Mouse (Mus musculus) embryonic stem cell, embryonic (primary cell): ENCODE measurements around the gene Haghl.

Experiments
- CTCF ChIA-PET, 4 experiments: fragments of 300-600 bp in 2 of 4; fragments of 350-600 bp in 2 of 4; sonication (Branson Sonifier 250); formaldehyde crosslinking; loops; one replicate each; lab custom pipeline; 2022; ENCODE audit warnings: inconsistent platforms in 2 of 4; lab: Charles Lee
- POLR2A ChIA-PET, 4 experiments: fragments of 300-600 bp in 2 of 4; fragments of 350-600 bp in 2 of 4; sonication (Branson Sonifier 250); formaldehyde crosslinking; loops; one replicate each; lab custom pipeline; 2022; ENCODE audit warnings: antibody characterized with exemption in 4 of 4, inconsistent platforms in 1 of 4; lab: Charles Lee

The Haghl gene

DNA sequence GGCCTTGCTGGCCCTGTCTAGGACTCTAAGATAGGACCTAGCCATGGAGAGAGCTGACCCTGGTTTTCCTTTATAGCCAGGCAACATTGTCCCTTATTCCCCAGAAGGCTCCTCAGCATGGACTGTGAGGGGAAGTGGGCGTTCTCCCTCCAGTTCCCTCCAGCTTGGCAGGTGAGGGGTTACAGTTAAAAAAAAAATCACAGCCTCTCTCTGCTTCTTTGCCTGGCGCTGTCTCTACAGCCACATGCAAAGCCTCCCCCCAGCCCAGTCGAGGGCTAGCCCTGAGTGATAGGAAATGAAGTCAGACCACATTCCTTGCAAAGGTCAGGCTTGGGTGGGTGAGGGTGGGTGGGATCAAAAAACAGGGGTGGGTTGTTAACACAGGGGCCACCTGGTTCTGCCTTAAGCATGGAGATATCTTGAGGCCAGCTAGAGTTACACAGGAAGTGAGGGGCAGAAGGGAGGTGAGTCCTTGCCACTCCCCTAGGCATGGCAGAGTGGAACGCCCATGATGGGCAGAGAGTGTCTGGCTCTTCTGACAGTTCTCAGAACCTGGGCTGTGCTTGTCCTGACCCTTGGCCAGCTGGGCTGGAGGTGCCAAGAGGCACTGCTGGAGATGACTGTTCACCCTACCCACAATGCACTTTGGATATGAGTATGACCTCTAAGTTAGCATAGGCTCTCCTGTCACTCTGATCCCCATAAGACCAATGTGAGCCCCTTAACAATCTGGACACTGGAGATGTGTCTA is 29.7 kb downstream of the Haghl start:
- POLR2A ChIA-PET: interaction anchor here (0.6 to 11.8 kb wide), 37 partner anchors 8 to 1155 kb away, joined by 3 to 137 read pairs (median 6); partner anchors contain the start of genes Chtf18 (in 3 of the 4), Narfl (in 3 of the 4), Rpusd1 (in 3 of the 4) and Mcrip2 (in 2 of the 4)
- CTCF ChIA-PET: interaction anchor here in 3 of 4 experiments (0.6 to 2.1 kb wide), 3 partner anchors 24 to 253 kb away, joined by 3 to 7 read pairs (median 3); no protein-coding TSS in a partner anchor

DNA sequence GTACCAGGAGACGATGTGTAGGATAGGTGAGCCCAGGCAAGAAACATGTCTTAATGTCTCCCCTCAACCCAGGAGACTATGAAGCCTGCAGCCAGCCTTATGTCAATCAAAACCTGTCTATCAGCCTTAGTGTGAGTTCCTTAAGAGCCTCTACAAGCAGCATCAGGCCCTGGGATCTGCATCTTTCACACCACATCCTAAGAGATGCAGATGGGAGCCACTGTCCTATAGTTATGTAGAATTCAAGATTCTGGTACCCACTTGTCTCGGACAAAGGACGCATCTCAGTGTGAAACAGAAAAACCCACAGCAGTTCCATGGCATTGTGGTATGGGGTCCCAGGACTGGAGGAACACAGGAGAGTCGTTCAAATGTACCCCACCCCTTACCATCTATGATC is 30.4 kb downstream of the Haghl start:
- ChIA-PET CTCF (interaction anchor here in 1 of 4 experiments (0.6 to 1.0 kb wide), 2 partner anchors 19 to 254 kb away, joined by 3 read pairs; partner anchors contain the start of gene Narfl), POLR2A (interaction anchor here in 3 of 4 experiments (0.8 to 11.8 kb wide), 14 partner anchors 10 to 114 kb away, joined by 3 to 137 read pairs (median 12); partner anchors contain the start of genes Chtf18 (in 3 of the 3), Rpusd1 (in 3 of the 3), Stub1 (in 2 of the 3) and Mcrip2 (in 1 of the 3))

- CTCF ChIA-PET: interaction anchor here in 3 of 4 experiments (0.8 to 2.6 kb wide), 8 partner anchors 10 to 47 kb away, joined by 3 to 8 read pairs (median 5); partner anchors contain the start of gene Narfl (in 2 of the 3)
- POLR2A ChIA-PET: interaction anchor here in 3 of 4 experiments (0.8 to 11.8 kb wide), 21 partner anchors 9 to 79 kb away, joined by 3 to 137 read pairs (median 4); partner anchors contain the start of genes Chtf18 (in 3 of the 3), Rpusd1 (in 3 of the 3), Metrn (in 2 of the 3) and Haghl (in 1 of the 3)
Measured at GRCm38 (mm10) chr17:25754241-25754640, 31.2 kb downstream of the Haghl start, which contains the start of gene Msln. Gene Msln (minus strand): TSS chr17:25754378.

DNA sequence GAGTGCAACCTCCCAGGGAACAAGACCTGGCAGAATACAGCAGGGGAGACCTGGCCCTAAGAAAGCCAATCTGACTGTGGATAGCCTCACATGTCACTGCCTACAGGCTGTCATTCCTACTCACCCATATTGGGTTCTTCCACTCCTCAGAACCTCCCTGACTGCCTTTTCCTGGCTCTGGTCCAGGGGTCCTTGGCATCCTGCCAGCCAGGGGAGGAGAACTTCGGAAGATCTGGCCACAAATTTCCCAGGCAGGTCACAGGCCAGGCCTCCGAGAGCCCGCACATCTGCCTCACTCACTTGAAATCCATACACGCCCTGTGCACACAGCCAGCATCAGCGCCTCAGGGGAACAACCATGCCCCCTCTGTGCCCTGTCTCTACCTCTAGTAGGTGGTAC is 34.0 kb downstream of the Haghl start:
- CTCF ChIA-PET: interaction anchor here in 1 of 4 experiments (1.3 kb wide), 1 partner anchor 49 kb away, joined by 3 read pairs; no protein-coding TSS in a partner anchor
- POLR2A ChIA-PET: interaction anchor here in 1 of 4 experiments (1.3 kb wide), 2 partner anchors 24 to 27 kb away, joined by 3 to 4 read pairs; partner anchors contain the start of genes Chtf18 and Rpusd1

DNA sequence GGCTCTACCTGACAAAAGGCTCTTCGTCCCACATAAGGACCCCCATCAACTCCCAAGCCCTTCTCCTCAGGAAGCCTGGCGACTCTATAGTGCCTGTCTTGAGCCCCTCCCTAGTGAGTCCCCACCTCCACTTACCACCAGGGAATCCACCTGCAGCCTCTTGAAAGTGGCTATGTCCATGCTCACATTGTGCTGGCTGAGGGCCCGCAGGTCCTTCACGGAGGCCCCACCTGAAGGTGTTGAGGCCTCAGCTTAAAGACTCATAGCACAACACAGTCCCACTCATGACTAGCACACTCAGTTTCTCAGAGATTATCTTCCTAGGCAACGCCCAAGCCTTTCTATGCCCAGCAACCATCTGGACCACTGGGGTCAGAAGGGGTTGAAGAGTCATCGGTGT is 36.2 kb downstream of the Haghl start:
- CTCF ChIA-PET: no interaction called here
- POLR2A ChIA-PET: no interaction called here

DNA sequence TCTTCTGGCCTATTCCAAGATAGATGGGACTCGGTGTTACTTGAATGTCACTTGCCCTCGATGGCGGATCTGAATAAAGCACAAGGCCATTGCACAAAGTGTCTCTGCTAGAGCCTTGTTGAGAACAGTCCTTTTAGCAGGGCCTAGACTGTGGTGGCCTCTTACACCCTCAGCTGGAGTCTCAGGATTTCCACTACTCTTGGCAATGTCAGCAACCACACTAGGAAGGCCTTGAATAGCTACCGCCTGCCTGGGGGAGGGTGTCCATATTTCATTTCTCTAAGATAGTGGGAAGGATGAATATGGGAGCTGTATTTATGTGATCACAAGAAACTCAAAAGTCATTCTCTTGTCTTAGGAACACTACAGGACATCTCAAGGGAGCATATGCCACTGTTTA is 37.2 kb downstream of the Haghl start:
- POLR2A ChIA-PET: interaction anchor here in 1 of 4 experiments (2.4 kb wide), 1 partner anchor 8 kb away, joined by 14 read pairs; no protein-coding TSS in a partner anchor
- CTCF ChIA-PET: no interaction called here

- CTCF ChIA-PET: interaction anchor here in 3 of 4 experiments (0.6 to 1.5 kb wide), 11 partner anchors 8 to 922 kb away, joined by 3 to 11 read pairs (median 3); no protein-coding TSS in a partner anchor
Measured at GRCm38 (mm10) chr17:25744311-25744710, 41.2 kb downstream of the Haghl start.

DNA sequence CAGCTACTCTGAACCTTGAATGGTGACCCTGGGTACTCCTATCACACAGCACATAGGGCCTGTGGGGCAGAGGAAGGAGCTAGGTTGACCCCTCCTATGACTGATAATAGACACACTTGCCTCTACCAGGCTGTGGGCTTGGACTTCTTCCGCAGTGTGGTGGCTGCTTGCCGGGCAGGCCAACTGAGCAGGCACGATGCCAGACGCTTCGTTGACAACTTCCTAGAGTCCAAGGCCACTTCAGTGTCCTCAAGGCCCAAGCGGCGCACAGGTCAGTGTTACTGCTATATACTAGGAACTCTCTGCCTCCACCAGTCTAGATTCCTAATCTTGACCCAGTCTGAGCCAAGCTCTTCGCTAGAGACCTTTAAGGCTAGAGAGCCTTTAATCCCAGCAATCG is 41.6 kb downstream of the Haghl start:
- CTCF ChIA-PET: interaction anchor here (0.5 to 1.5 kb wide), 6 partner anchors 8 to 1148 kb away, joined by 3 to 11 read pairs (median 5); no protein-coding TSS in a partner anchor
- POLR2A ChIA-PET: interaction anchor here in 3 of 4 experiments (0.6 to 3.0 kb wide), 14 partner anchors 8 to 639 kb away, joined by 3 to 26 read pairs (median 6); partner anchors contain the start of genes Gng13 (in 2 of the 3), Msln (in 2 of the 3), Chtf18 (in 1 of the 3) and Haghl (in 1 of the 3)

More at GRCm38 (mm10) chr17:25744311-25744710, 41.2 kb downstream of the Haghl start:
- POLR2A ChIA-PET: interaction anchor here (0.6 to 3.0 kb wide), 20 partner anchors 8 to 1556 kb away, joined by 3 to 26 read pairs (median 5); partner anchors contain the start of genes Gng13 (in 2 of the 4), Msln (in 2 of the 4), Chtf18 (in 1 of the 4) and Haghl (in 1 of the 4)

DNA sequence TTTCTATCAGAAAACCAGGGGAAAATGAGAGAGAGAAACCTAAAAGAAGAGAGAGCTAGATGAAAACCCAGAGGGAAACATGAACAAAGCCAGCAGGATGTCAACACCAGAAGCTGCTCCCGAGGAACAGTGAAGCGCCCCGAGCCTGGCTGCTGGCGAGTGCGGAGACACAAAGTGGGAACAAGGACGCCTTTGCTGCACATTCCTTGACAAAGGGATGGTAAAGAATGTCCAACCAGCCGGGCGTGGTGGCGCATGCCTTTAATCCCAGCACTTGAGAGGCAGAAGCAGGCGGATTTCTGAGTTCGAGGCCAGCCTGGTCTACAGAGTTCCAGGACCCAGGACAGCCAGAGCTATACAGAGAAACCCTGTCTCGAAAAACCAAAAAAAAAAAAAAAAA is 44.0 kb downstream of the Haghl start:
- ChIA-PET POLR2A (interaction anchor here (0.6 to 2.6 kb wide), 26 partner anchors 9 to 1770 kb away, joined by 3 to 16 read pairs (median 4); partner anchors contain the start of genes Rpusd1 (in 3 of the 4), Chtf18 (in 2 of the 4), Msln (in 2 of the 4) and AC134908.4 (in 1 of the 4)), CTCF (interaction anchor here (0.6 to 1.9 kb wide), 9 partner anchors 9 to 1346 kb away, joined by 3 to 11 read pairs (median 6); no protein-coding TSS in a partner anchor)

DNA sequence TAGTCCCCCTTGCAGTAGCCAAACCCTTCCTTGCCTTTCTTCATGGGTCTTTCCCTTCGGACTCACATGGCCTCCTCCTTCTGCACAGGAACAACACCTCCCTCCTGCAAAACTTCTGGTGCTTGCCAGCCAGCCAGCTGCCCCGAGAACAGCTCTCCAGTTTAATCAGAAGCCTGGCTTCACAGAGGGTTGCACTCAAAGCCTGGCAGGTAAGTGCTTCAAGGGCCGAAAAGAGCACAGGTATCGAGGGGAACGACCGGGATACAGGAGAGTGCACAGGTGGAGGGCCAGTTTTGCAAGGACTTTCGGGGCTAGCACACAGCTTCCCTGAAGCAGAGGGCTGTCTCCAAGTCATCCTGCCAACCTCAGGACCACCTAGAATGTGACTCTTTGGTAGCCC is 46.6 kb downstream of the Haghl start:
- POLR2A ChIA-PET: interaction anchor here in 2 of 4 experiments (1.3 to 2.3 kb wide), 7 partner anchors 11 to 31 kb away, joined by 3 to 12 read pairs (median 5); partner anchors contain the start of genes Chtf18 (in 1 of the 2) and Rpusd1 (in 1 of the 2)
- CTCF ChIA-PET: interaction anchor here in 3 of 4 experiments (0.6 to 1.4 kb wide), 4 partner anchors 12 to 290 kb away, joined by 3 to 7 read pairs (median 6); partner anchors contain the start of gene Chtf18 (in 1 of the 3)

DNA sequence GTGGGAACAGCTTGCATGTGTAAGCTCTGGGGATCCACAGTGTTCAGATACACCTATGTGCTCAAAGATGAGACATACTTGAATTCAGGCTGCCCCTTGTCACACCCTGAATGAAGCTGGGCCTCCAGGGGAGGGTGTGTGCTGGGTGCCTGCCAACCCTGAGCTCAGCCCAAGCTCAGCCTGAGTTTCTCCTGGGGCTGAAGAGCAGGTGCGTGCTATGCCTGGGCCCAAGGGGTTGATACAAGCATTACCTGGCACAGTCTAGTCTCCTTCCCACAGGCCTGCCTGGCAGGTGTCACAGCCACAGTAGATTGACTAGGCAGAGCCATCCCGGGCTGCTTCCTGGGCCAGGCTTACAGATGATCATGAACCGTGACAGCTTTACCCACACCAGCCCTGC is 49.7 kb downstream of the Haghl start, which contains the start of gene Mslnl:
TSS of gene Mslnl (plus strand) at position 298 of the 400 bp plus-strand sequence.
- CTCF ChIA-PET: interaction anchor here in 3 of 4 experiments (0.6 to 2.3 kb wide), 9 partner anchors 8 to 1344 kb away, joined by 3 to 9 read pairs (median 3); partner anchors contain the start of genes Chtf18 (in 1 of the 3) and Rpusd1 (in 1 of the 3)
- POLR2A ChIA-PET: interaction anchor here in 3 of 4 experiments (0.5 to 2.5 kb wide), 10 partner anchors 9 to 526 kb away, joined by 3 to 15 read pairs (median 4); partner anchors contain the start of genes Chtf18 (in 1 of the 3), Msln (in 1 of the 3), Rpusd1 (in 1 of the 3) and Stub1 (in 1 of the 3)

DNA sequence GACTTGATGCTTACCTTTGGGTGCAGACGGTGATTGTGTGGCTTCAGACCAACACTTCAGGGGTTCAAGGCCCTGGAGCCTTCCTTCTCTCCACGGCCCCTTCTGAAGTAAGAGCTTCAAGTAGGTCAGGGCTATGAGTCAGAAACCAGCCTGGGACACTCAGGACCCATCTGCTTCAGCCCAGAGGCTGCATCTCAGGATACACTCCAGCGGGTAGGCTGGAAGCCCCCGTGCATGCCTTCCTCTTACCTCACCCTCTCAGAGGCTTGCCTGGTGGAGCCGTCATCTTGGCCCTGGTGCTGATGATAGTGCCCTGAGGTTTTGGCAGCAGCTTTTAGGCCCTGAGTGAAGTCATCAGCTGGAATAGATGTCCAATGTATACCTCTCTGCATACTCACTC is 50.2 kb downstream of the Haghl start:
- ChIA-PET CTCF (interaction anchor here in 3 of 4 experiments (0.7 to 2.3 kb wide), 6 partner anchors 8 to 1343 kb away, joined by 3 to 9 read pairs (median 6); partner anchors contain the start of genes Chtf18 (in 1 of the 3) and Rpusd1 (in 1 of the 3)), POLR2A (interaction anchor here in 3 of 4 experiments (0.5 to 2.5 kb wide), 7 partner anchors 8 to 98 kb away, joined by 3 to 15 read pairs (median 4); partner anchors contain the start of genes Chtf18 (in 1 of the 3), Metrn (in 1 of the 3), Msln (in 1 of the 3) and Rpusd1 (in 1 of the 3))

DNA sequence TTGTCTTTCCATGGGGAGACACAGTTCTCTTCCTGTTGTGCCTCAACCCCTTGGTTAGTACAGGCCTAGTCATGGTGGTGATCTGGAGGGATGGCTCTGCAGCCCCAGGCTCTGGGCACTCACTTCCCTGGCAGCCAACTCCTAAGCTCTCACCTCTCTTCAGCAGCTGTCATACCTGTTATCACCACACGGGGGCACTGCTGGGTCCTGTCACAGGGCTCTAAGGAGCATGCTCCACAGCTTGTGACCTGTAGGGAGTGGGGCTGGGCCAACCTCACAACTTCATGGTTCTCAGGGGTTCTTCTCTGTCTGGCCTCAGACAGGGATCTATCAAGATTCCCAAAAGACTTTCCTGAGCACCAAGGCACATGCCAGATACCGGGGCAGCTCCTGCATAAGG is 53.4 kb downstream of the Haghl start:
- CTCF ChIA-PET: interaction anchor here (0.6 to 2.7 kb wide), 58 partner anchors 8 to 432 kb away, joined by 3 to 49 read pairs (median 5); partner anchors contain the start of genes Metrn (in 3 of the 4), Narfl (in 3 of the 4), Haghl (in 2 of the 4) and Msln (in 2 of the 4)
- POLR2A ChIA-PET: interaction anchor here (0.5 to 10.8 kb wide), 38 partner anchors 8 to 1049 kb away, joined by 3 to 137 read pairs (median 4); partner anchors contain the start of genes Gng13 (in 3 of the 4), Metrn (in 1 of the 4), Msln (in 1 of the 4) and Narfl (in 1 of the 4)
